Mouse (Mus musculus) liver, embryonic 13.5 days (tissue): ENCODE results near the gene Il13. TPM values are rescaled to one million over a fixed set of nuclear protein-coding genes. Genes with fewer than 3 reads are reported as not detected.

Experiments
- ATAC-seq: fragments of 200-750 bp; cut with Nextera tagmentation; 2 replicates; pipeline ENCODE4 v1.8.0; 2017; ENCODE audit warnings: low read depth, mild to moderate bottlenecking, moderate number of reproducible peaks, moderate library complexity
- DNase-seq: peaks from one replicate; pipeline ENCODE4 v3.0.0; 2022
- H3K27ac ChIP-seq: fragments of 300-500 bp; sonication (generic); 2 replicates; pipeline ENCODE4 v1.5.1; 2015; ENCODE audit warnings: moderate library complexity, mild to moderate bottlenecking, inconsistent platforms
- H3K27me3 ChIP-seq: fragments of 300-500 bp; sonication (generic); 2 replicates; pipeline ENCODE4 v1.6.1; 2015; ENCODE audit warnings: mild to moderate bottlenecking, inconsistent platforms
- H3K36me3 ChIP-seq: fragments of 300-500 bp; sonication (generic); 2 replicates; pipeline ENCODE4 v1.6.1; 2015; ENCODE audit warnings: mild to moderate bottlenecking, inconsistent platforms
- H3K4me1 ChIP-seq: fragments of 300-500 bp; sonication (generic); replicated peaks from 2 replicates; pipeline ENCODE4 v1.6.1; 2015; ENCODE audit warnings: inconsistent platforms
- H3K4me2 ChIP-seq: fragments of 300-500 bp; sonication (generic); 2 replicates; pipeline ENCODE4 v1.6.1; 2015; ENCODE audit warnings: inconsistent platforms, mild to moderate bottlenecking, moderate library complexity
- H3K4me3 ChIP-seq: fragments of 300-500 bp; sonication (generic); replicated peaks from 2 replicates; pipeline ENCODE4 v1.5.1; 2015; ENCODE audit warnings: mild to moderate bottlenecking, inconsistent platforms
- H3K9ac ChIP-seq: fragments of 300-500 bp; sonication (generic); 2 replicates; pipeline ENCODE4 v1.6.1; 2015; ENCODE audit warnings: mild to moderate bottlenecking, inconsistent platforms
- H3K9me3 ChIP-seq: fragments of 300-500 bp; sonication (generic); replicated peaks from 2 replicates; pipeline ENCODE4 v1.6.1; 2016; ENCODE audit warnings: inconsistent platforms
- WGBS: fragments of 180-500 bp; shearing (Covaris S2); methylation state at CpG from one replicate; pipeline ENCODE4 v1.1.7; 2015; ENCODE audit not compliant: insufficient replicate concordance; 5-methylcytosine and 5-hydroxymethylcytosine counted together
- polyA plus RNA-seq: library from polyadenylated mRNA; unstranded; fragments of >200 nt; fragmentation: Nextera tagmentation; extraction: Ambion mirVana; gene quantifications from 2 replicates; pipeline ENCODE4 v1.2.1, GENCODE M21; 2015

The Il13 gene
- polyA plus RNA-seq, 1 experiment from 2014 or later = not detected

- Histone ChIP-seq H3K27ac (peak overlapping the region; percentile 73), H3K36me3 (peaks cover 49% of the 10 kb centered on the region), H3K4me1 (peaks cover 40% of the 10 kb centered on the region), H3K27me3 (no peaks in the 10 kb centered on the region), H3K9me3 (no peaks in the 10 kb centered on the region), H3K9ac (no peak overlapping the region; the same call in 1 of the 2 replicates), H3K4me3 (no peak overlapping the region), H3K4me2 (peak overlapping the region; percentile 36)
- DNase-seq (peak; percentile 73), ATAC-seq (peak; percentile 86)
- WGBS = 19% methylated on average over 5 of the region's 5 CpGs
Observed at GRCm38 (mm10) chr11:53655043-53655442, 20.5 kb upstream of the Il13 start.

- Histone ChIP-seq H3K4me2 (no peak overlapping the region), H3K4me3 (no peak overlapping the region), H3K9ac (no peak overlapping the region), H3K36me3 (peaks cover 56% of the 10 kb centered on the region), H3K27me3 (no peaks in the 10 kb centered on the region), H3K9me3 (no peaks in the 10 kb centered on the region), H3K4me1 (peaks cover 29% of the 10 kb centered on the region), H3K27ac (no peak overlapping the region)
- ATAC-seq (no peak), DNase-seq (no peak)
- WGBS = 86% methylated on average over 2 of the region's 2 CpGs
Observed at GRCm38 (mm10) chr11:53652427-53652826, 17.9 kb upstream of the Il13 start.

- peaks cover 19% of the 10 kb centered on the region for H3K4me1 ChIP-seq
- DNase-seq = no peak
- no peaks in the 10 kb centered on the region for H3K27me3 ChIP-seq
- no peak overlapping the region for H3K4me2 ChIP-seq
- ATAC-seq = no peak
- H3K9me3 ChIP-seq = no peaks in the 10 kb centered on the region
- H3K4me3 ChIP-seq = no peak overlapping the region
- WGBS = 56% methylated on average over 4 of the region's 4 CpGs
- H3K9ac ChIP-seq = no peak overlapping the region
- H3K36me3 ChIP-seq = peaks cover 56% of the 10 kb centered on the region
- H3K27ac ChIP-seq = no peak overlapping the region
Observed at GRCm38 (mm10) chr11:53651441-53651840, 16.9 kb upstream of the Il13 start.

GRCm38 (mm10) chr11:53644017-53644416 is 9.5 kb upstream of the Il13 start:
- Histone ChIP-seq H3K36me3 (peaks cover 4% of the 10 kb centered on the region; the same call in 1 of the 2 replicates), H3K4me3 (no peak overlapping the region), H3K27me3 (no peaks in the 10 kb centered on the region), H3K4me2 (no peak overlapping the region), H3K9ac (no peak overlapping the region), H3K9me3 (no peaks in the 10 kb centered on the region), H3K4me1 (peaks cover 7% of the 10 kb centered on the region; the same call in 1 of the 2 replicates), H3K27ac (no peak overlapping the region)
- no peak for ATAC-seq
- DNase-seq = no peak
- WGBS = 68% methylated on average over 5 of the region's 5 CpGs

GRCm38 (mm10) chr11:53642744-53643279 is 8.3 kb upstream of the Il13 start:
- H3K4me3 ChIP-seq = no peak overlapping the region
- WGBS = 52% methylated on average over 12 of the region's 12 CpGs
- no peaks in the 10 kb centered on the region for H3K36me3 ChIP-seq
- DNase-seq = no peak
- ATAC-seq = no peak
- peaks cover 7% of the 10 kb centered on the region; the same call in 1 of the 2 replicates for H3K4me1 ChIP-seq
- peaks cover under 1% of the 10 kb centered on the region; the same call in 1 of the 2 replicates for H3K27me3 ChIP-seq
- H3K4me2 ChIP-seq = no peak overlapping the region
- H3K9ac ChIP-seq = no peak overlapping the region
- no peak overlapping the region for H3K27ac ChIP-seq
- H3K9me3 ChIP-seq = no peaks in the 10 kb centered on the region

- Histone ChIP-seq H3K27ac (no peak overlapping the region), H3K4me3 (no peak overlapping the region), H3K4me2 (no peak overlapping the region), H3K36me3 (no peaks in the 10 kb centered on the region), H3K27me3 (peaks cover 27% of the 10 kb centered on the region), H3K4me1 (peaks cover 32% of the 10 kb centered on the region), H3K9me3 (no peaks in the 10 kb centered on the region), H3K9ac (no peak overlapping the region)
- ATAC-seq (no peak), DNase-seq (no peak)
- WGBS = 68% methylated on average over 10 of the region's 10 CpGs
Observed at GRCm38 (mm10) chr11:53637803-53638260, 3.3 kb upstream of the Il13 start.

- 29% methylated on average over 21 of the region's 21 CpGs for WGBS
- ATAC-seq = no peak
- H3K36me3 ChIP-seq = no peaks in the 10 kb centered on the region
- H3K9ac ChIP-seq = no peak overlapping the region
- DNase-seq = no peak
- H3K4me2 ChIP-seq = 0 out of 2 replicates have a peak overlapping the region, but pooled peaks have one; percentile 19
- no peaks in the 10 kb centered on the region for H3K9me3 ChIP-seq
- H3K27me3 ChIP-seq = peaks cover 27% of the 10 kb centered on the region
- H3K4me3 ChIP-seq = no peak overlapping the region
- H3K27ac ChIP-seq = no peak overlapping the region
- peaks cover 30% of the 10 kb centered on the region for H3K4me1 ChIP-seq
Observed at GRCm38 (mm10) chr11:53637046-53637802, 2.7 kb upstream of the Il13 start.

GRCm38 (mm10) chr11:53636183-53636646 is 1.7 kb upstream of the Il13 start:
- no peak for DNase-seq
- ATAC-seq = no peak

GRCm38 (mm10) chr11:53635590-53636182 is 1.2 kb upstream of the Il13 start:
- peak overlapping the region; percentile 48 for H3K4me3 ChIP-seq
- peaks cover 30% of the 10 kb centered on the region for H3K4me1 ChIP-seq
- H3K4me2 ChIP-seq = peak overlapping the region; percentile 71
- H3K27me3 ChIP-seq = peaks cover 27% of the 10 kb centered on the region
- H3K27ac ChIP-seq = no peak overlapping the region
- no peak for DNase-seq
- WGBS = 26% methylated on average over 9 of the region's 9 CpGs
- no peaks in the 10 kb centered on the region for H3K9me3 ChIP-seq
- no peaks in the 10 kb centered on the region for H3K36me3 ChIP-seq
- ATAC-seq = no peak
- peak overlapping the region; percentile 17; the same call in 1 of the 2 replicates for H3K9ac ChIP-seq

More at GRCm38 (mm10) chr11:53636183-53636646, 1.7 kb upstream of the Il13 start:
- WGBS = 2% methylated on average over 40 of the region's 40 CpGs
- no peaks in the 10 kb centered on the region for H3K9me3 ChIP-seq
- H3K27me3 ChIP-seq = peaks cover 27% of the 10 kb centered on the region
- H3K4me2 ChIP-seq = peak overlapping the region; percentile 71
- peak overlapping the region; percentile 48 for H3K4me3 ChIP-seq
- no peak overlapping the region for H3K27ac ChIP-seq
- H3K9ac ChIP-seq = peak overlapping the region; percentile 17; the same call in 1 of the 2 replicates
- H3K4me1 ChIP-seq = peaks cover 30% of the 10 kb centered on the region
- no peaks in the 10 kb centered on the region for H3K36me3 ChIP-seq

- Histone ChIP-seq H3K4me3 (no peak overlapping the region), H3K4me1 (peaks cover 30% of the 10 kb centered on the region), H3K4me2 (no peak overlapping the region), H3K36me3 (no peaks in the 10 kb centered on the region), H3K27ac (no peak overlapping the region), H3K9me3 (no peaks in the 10 kb centered on the region), H3K9ac (no peak overlapping the region), H3K27me3 (peaks cover 27% of the 10 kb centered on the region)
- DNase-seq (no peak), ATAC-seq (no peak)
- WGBS = 70% methylated on average over 7 of the region's 7 CpGs
Observed at GRCm38 (mm10) chr11:53633644-53634043, 858 bp downstream of the Il13 start.

GRCm38 (mm10) chr11:53632122-53632733 is 2.3 kb downstream of the Il13 start:
- Histone ChIP-seq H3K9ac (no peak overlapping the region), H3K4me3 (no peak overlapping the region), H3K4me1 (peaks cover 33% of the 10 kb centered on the region), H3K36me3 (no peaks in the 10 kb centered on the region), H3K4me2 (no peak overlapping the region), H3K27me3 (peaks cover 21% of the 10 kb centered on the region), H3K27ac (no peak overlapping the region), H3K9me3 (no peaks in the 10 kb centered on the region)
- 71% methylated on average over 14 of the region's 14 CpGs for WGBS
- ATAC-seq (no peak), DNase-seq (no peak)
